Mouse (Mus musculus): ENCODE measurements around the gene Trpv3. TPM values are rescaled to one million over a fixed set of nuclear protein-coding genes. Genes with fewer than 3 reads are reported as not detected.

Gene Trpv3
- not detected for total RNA-seq (2021)
- long read RNA-seq, experiment 1: 0 reads
- long read RNA-seq, experiment 2: 0 reads

GRCm38 (mm10) chr11:73267267-73267666 lies at the start of gene Trpv3:
Gene Trpv3, plus strand, starts transcription at chr11:73267388.
- DNase-seq: no peak
- intact Hi-C loops (cut with DNase I): no loop called here

GRCm38 (mm10) chr11:73219671-73220070 lies 47.5 kb upstream of the Trpv3 start:
- DNase-seq: no peak
- intact Hi-C loops (cut with DNase I): no loop called here

DNA sequence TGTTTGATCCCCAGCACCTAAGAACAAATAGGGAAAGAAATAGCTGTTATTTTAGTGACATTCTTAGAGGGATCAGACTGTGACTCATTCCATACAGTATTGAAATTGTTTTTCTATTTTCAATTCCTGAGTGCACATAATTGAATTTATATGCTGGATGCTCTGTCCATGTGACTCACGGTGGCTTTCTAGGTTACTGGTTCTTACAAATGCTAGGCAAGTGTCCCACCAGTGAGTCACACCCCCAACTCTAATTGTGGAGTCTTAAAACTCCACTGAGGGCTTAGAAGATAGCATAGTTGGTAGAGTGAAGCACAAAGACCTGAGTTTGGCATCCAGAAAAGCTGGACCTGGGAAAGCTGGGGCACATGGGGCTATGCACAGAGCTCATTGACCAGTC lies 46.5 kb upstream of the Trpv3 start:
- no peak for DNase-seq
- intact Hi-C loops (cut with DNase I): no loop called here

DNA sequence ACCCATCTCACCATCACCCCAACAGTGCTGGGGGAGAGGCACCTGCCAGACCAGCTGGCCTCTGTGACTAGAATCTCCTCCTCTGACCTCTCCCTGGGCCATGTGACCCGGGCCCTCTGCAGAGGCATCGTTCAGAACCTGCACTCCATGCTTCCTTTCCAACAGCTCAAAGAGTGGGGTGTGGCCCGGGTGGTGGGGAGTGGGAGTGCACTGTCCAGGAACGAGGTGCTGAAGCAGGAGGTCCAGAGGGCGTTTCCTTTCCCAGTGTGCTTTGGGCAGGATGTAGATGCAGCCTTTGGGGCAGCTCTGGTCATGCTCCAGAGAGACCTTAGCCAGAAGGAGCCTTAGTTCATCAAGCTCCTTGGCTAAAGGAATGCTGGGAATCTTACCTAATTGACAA lies 44.3 kb upstream of the Trpv3 start:
- DNase-seq: peak in 1 of 2 experiments; percentile 7
- intact Hi-C loops (cut with DNase I): no loop called here

- peak in 1 of 2 experiments; percentile 17 for DNase-seq
- intact Hi-C loops (cut with DNase I): no loop called here
Measured at GRCm38 (mm10) chr11:73223966-73224365, 43.2 kb upstream of the Trpv3 start.

DNA sequence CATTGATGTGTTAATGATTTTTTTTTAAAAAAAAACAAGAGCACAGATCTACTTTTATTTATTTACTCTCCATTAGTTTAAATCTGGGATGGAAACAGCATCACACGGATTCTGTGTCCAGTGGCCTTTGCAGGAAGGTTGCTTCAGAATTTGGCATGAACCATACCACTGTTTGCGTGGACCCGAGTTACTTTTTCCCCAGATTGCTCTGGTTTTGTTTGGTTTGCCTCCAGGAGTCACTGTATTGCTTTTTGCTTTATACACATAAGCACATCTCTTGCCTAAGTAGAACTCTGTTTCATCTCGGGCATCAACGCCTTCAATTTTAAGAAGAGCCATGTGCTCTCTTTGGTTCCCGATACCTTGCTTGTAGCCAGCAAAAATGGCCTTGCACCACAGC lies 41.3 kb upstream of the Trpv3 start:
- no peak for DNase-seq
- intact Hi-C loops (cut with DNase I): no loop called here

DNA sequence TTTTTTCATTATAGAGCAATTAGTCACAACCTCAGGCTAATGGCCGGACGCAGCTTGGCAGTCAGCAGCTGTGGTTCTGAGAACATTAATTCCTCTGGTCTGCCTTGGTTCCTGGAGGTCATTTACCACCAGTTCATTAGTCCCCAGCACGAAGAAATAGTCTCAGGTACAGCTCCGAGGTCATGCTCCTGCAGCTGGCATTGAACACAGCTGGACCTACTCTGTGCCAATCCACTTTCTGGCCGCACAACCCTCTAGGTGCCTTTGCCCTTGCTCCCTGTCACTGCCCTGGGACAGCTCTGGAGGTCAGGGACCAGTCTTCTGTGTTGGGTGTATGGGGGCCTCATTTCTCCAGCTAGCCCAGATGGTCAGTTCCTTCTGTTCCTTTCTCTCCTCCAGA lies 38.3 kb upstream of the Trpv3 start:
- peak in 1 of 2 experiments; percentile 4 for DNase-seq
- intact Hi-C loops (cut with DNase I): no loop called here

DNA sequence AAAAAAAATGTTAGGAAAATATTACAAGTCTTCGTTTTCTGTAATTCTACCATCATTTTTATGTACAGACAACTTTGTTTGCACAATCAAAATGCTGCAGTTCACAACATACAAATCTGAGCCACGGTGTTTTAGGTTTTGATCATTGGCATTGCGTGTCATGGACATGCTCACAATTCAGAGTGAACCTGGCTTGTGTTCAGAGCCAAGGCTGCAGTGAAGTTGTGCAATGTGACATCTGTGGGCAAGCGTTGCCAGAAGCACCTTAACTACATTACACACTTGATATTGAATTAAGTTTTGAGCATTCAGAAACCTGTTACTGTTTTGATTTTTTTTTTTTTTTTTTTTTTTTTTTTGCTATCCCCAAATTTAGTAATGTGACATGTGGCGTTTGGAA lies 37.1 kb upstream of the Trpv3 start:
- intact Hi-C loops (cut with DNase I): no loop called here
- no peak for DNase-seq

DNA sequence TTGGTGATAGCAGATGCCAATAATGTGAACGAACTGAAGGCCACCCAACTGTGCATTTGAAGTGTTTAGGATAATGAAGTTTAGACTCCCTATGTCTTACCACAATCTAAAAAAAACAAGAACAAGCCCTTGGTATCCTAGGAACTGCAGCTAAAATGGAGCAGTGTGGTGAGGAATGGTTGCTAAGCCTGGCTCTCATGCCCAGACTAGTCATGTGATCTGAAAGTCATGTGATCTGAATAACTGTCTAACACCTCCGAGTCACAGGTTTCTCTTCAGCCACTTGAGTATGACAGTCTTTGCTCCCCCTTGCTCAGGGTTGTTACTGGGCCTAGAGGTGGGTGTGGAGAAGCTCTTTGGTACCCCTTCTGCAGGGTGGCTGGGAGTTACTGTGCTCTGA lies 34.7 kb upstream of the Trpv3 start:
- no peak for DNase-seq
- intact Hi-C loops (cut with DNase I): no loop called here

DNA sequence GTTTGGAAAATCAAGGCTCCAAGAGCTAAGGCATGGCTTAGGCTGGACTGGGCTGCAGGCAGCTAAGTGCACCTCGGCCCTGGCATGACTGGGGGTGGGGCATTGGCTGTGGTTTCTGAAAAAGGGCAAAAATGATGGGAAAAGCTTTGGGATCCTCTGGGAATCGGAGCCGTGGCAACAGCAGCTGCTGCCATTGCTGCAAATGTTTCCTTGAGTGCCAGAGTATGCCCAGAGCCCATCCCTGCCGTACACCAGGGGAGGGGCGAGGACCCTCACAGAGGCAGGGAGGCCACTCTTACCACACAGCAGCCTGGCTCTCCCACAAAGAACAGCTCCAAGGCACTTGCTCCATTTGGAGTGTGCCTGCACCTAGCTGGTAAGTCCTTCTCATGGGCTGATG lies 33.2 kb upstream of the Trpv3 start, which contains the start of gene Trpv1:
TSS of gene Trpv1 (plus strand) at position 301 of the 400 bp plus-strand sequence.
- intact Hi-C loops (cut with DNase I): no loop called here
- DNase-seq: no peak

- intact Hi-C loops (cut with DNase I): no loop called here
- DNase-seq: peak; percentile 60 to 79
Measured at GRCm38 (mm10) chr11:73235990-73236701, 31.0 kb upstream of the Trpv3 start.

DNA sequence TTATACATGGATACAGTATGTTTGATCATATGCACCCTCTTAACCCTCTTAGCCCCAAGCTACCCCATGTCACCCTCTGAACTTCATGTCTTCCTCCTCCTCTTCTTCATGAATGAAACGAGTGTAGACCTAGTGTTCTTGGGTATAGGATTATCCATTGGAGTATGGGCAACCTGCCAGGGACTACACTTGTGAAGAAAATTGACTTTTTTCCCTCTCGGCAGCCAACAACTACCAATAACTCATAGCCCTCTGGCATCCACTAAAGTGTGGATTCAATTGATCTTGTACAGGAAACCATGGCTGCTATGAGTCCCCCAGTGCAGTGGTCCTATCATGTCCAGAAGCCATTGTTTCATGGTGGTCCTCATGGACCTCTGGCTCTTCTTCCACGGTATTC lies 30.5 kb upstream of the Trpv3 start:
- no peak for DNase-seq
- intact Hi-C loops (cut with DNase I): no loop called here

DNA sequence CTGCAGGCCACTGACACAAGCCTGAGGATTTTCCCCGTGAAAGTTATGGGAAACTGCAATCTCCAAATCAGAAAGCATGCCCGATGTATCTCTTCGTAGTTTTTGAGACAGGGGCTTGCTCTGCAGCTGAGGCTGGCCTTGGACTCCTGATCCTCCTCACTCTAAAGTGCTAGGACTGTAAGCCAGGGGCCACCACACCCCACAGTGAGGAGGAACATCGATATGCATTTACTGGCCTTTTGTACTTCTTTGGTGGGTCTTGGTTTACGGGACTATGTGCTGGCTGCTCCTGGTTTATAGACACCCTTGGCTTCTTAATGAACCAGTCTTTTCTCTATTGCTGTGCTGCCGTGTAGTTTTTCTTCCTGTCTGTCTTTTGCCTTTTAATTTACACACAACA lies 25.0 kb upstream of the Trpv3 start:
- intact Hi-C loops (cut with DNase I): no loop called here
- no peak for DNase-seq

DNA sequence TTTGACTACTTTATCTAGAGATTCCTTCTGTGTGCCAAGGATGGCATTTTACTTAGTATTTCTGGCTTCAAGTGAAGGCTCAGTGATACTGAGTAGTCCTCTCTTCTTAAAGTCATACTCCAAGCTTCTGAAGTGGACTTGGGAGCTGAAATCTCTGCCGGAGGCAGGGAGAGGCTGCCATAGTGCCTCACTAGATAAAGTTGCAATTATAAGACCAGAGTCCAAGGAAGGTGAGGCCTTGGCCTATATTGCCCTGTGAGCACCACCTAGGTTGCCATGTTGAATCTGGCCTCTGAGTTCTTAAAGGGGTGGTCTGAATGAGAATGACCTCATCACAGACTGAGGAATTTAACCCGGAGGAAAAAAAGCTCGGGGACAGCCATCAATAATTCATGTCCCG lies 24.4 kb upstream of the Trpv3 start:
- intact Hi-C loops (cut with DNase I): no loop called here
- DNase-seq: no peak

DNA sequence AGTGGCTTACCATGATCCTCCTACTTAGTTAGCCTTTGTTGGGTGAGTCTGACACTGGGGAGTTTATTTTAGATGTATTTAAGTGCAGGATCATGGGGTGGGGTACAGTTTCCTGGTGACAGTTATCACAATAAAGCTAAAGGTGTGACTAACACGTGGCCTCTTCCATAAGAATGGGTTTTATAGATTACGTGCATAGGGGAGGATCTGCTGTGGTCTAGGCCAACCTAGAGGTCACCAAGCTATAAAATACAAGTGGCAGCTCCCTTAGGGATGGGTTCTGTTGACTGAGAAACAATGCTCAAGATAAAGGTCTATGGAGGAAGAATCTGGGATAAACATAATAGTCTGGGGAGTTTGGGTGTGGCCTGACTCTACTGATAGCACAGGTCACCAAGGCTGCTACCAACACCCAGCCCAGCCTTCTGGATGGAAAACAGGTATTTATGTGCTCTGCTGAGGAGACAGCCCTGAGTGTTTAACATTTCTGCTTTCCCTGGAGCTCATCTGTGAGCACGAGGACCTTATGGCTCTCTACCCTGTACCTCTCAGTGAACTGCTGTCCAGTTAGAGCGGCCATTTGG lies 9.7 kb upstream of the Trpv3 start:
- intact Hi-C loops (cut with DNase I): no loop called here

DNA sequence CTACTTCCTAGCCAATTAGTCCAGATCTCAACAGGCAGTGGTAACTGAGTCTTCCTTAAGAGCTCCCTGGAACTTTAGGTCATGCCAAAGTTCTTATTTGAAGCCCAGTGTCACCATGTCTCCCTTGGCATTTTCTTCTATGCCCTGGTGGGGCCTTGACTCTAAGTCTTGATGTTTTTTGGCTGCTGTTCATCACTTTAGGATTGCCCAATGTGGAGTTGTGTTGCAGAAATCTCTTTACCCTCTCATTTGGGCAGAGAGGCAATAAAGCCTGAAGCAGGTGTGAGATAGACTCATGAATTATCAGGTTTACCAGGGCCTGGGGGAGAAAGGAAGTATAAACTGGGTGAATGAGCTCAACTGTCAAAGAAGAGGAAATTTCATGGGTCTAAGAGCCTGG lies 8.5 kb upstream of the Trpv3 start:
- intact Hi-C loops (cut with DNase I): no loop called here
- no peak for DNase-seq

More for the DNA sequence above, 9.7 kb upstream of the Trpv3 start:
- DNase-seq: no peak

DNA sequence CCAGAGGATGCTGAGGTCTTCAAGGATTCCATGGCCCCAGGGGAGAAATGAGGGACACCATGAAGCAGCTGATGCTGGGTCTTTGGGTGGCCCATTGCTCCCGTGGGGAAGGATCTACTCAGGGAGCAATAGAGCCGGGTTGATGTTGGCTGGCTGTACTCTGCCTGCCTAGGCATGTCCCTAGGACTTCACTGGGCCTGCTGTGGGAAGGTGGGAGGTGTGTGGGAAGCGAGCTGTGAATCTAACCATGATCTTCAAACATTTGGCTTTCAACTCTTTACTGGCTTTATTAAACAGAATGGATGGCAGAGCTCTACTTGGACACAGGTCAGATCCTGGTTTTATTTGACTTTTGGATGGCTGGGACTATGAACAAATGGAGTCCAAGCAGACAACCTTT lies 6.7 kb upstream of the Trpv3 start:
- intact Hi-C loops (cut with DNase I): no loop called here
- no peak for DNase-seq

DNA sequence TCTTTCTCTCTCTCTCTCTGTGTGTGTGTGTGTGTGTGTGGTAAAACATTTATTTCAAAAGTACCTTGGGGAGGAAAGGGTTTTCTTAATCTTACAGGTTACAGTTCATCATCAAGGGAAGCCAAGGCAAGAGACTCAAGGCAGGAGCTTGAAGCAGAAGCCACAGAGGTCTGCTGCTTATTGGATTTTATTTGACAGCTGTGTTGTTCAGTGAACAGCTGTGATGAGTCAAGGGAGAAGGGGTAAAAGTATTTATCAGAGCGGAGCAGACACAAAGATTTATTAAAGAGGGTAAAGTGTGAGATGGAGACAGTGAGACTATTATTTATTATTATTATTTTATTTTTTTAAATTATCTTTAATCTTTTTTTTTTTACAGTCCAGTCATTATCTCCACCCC lies 5.8 kb upstream of the Trpv3 start:
- intact Hi-C loops (cut with DNase I): no loop called here

GRCm38 (mm10) chr11:73274821-73275220 lies 7.6 kb downstream of the Trpv3 start:
- DNase-seq: no peak
- intact Hi-C loops (cut with DNase I): no loop called here

More for the DNA sequence above, 5.8 kb upstream of the Trpv3 start:
- DNase-seq: no peak

DNA sequence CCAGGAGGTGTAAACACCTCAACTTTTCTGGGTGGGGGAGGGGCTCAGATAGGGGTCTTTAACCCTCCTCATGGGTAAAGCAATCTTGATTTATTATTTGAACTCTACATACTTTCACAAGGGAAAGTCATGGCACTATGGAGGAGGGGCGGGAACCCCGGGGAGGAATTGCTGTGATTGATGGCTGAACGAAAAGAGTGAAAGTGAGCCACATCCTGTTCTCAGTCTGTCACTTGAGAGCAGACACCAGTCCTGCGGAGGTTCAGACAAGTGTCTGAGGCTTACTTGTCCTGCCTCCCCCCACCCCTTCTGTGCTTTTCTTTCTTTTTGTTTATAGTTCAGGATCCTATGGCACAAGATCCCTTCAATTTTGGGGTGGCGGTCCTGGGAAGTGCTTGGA lies 13.5 kb downstream of the Trpv3 start:
- no peak for DNase-seq
- intact Hi-C loops (cut with DNase I): no loop called here

DNA sequence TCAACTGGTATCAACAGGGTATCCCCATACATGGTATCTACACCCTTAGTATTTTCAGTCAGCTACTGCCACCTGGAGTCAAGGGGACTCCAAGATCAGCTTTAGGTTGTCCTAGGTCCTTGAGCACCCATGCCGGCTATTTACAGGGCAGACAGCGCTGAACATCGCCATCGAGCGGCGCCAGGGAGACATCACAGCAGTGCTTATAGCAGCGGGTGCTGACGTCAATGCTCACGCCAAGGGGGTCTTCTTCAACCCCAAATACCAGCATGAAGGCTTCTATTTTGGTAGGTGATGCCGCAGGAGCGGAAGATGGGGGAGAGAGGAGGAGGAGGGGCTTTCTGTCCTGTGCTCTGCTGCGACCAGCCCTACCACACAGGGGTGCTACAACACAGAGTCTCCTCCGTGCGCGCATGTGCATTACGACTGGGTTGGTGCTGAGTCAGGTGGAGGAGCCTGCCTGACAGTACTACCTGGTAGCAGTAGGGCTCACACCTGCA lies 14.4 kb downstream of the Trpv3 start:
- intact Hi-C loops (cut with DNase I): no loop called here
- peak; percentile 11 to 38 for DNase-seq

- intact Hi-C loops (cut with DNase I): no loop called here
- DNase-seq: no peak
Measured at GRCm38 (mm10) chr11:73283369-73283768, 16.2 kb downstream of the Trpv3 start.
